Comparison of ENCODE assay signal across 27 mouse cellular contexts in genomic region chr1:30794606-30795005, GRCm38 (mm10).
"Had no signal": no experiment of that assay in that cellular context is flagged by ENCODE, and none has a peak within 500 bp of the region (broad histone marks: within the 10 kb centered on the region; RNA-seq: fewer than 3 reads in every experiment).

No protein-coding gene starts in this region.

- H3K4me3 ChIP-seq: embryonic facial prominence, embryonic 10.5 days; embryonic facial prominence, embryonic 12.5 days; embryonic facial prominence, embryonic 13.5 days; embryonic facial prominence, embryonic 15.5 days; erythroblast, embryonic 14.5 days; forebrain, embryonic 10.5 days; forebrain, embryonic 12.5 days; forebrain, embryonic 13.5 days; forebrain, embryonic 15.5 days; gastrocnemius, adult 2 months; heart, adult 2 months had no signal

- H3K36me3 ChIP-seq: embryonic facial prominence, embryonic 10.5 days; embryonic facial prominence, embryonic 12.5 days; embryonic facial prominence, embryonic 13.5 days; embryonic facial prominence, embryonic 15.5 days; forebrain, embryonic 10.5 days; forebrain, embryonic 12.5 days; forebrain, embryonic 15.5 days had no signal

- H3K4me1 ChIP-seq: embryonic facial prominence, embryonic 15.5 days; forebrain, embryonic 10.5 days; forebrain, embryonic 12.5 days; forebrain, embryonic 13.5 days; forebrain, embryonic 15.5 days had no signal

- H3K9me3 ChIP-seq: embryonic facial prominence, embryonic 10.5 days; embryonic facial prominence, embryonic 12.5 days; embryonic facial prominence, embryonic 13.5 days; embryonic facial prominence, embryonic 15.5 days; forebrain, embryonic 10.5 days; forebrain, embryonic 12.5 days; forebrain, embryonic 13.5 days; forebrain, embryonic 15.5 days had no signal

- H3K27ac ChIP-seq: embryonic facial prominence, embryonic 10.5 days; embryonic facial prominence, embryonic 12.5 days; embryonic facial prominence, embryonic 13.5 days; embryonic facial prominence, embryonic 15.5 days; forebrain, embryonic 10.5 days; forebrain, embryonic 12.5 days; forebrain, embryonic 13.5 days; forebrain, embryonic 15.5 days; gastrocnemius, adult 2 months; heart, adult 2 months had no signal

- DNase-seq: cerebellum, adult 8-10 months; cerebellum, adult 9-10 months; cerebellum, adult 9-11 months; cerebellum, postnatal 10 days; cerebellum, postnatal 14 days; cerebellum, postnatal 25 days; cerebellum, postnatal 36 days; embryo, embryonic 11 days; forebrain, postnatal 0 days; gastrocnemius, adult 2 months; gastrocnemius, postnatal 10 days; gastrocnemius, postnatal 14 days; gastrocnemius, postnatal 25 days; gastrocnemius, postnatal 36 days; heart, adult 18-20 months; heart, adult 2 months had no signal

- H3K27me3 ChIP-seq: embryonic facial prominence, embryonic 12.5 days; embryonic facial prominence, embryonic 13.5 days; embryonic facial prominence, embryonic 15.5 days; forebrain, embryonic 12.5 days; forebrain, embryonic 13.5 days; forebrain, embryonic 15.5 days had no signal

- ATAC-seq: forebrain, embryonic 13.5 days; forebrain, embryonic 14.5 days; forebrain, embryonic 15.5 days; forebrain, embryonic 16.5 days; forebrain, postnatal 0 days had no signal
